In genomic region chr9:44721154-44721876, GRCm38 (mm10) we compare ENCODE assay signal across 8 mouse cellular contexts. TPM values are rescaled to one million over a fixed set of nuclear protein-coding genes. Genes with fewer than 3 reads are reported as not detected.
DNase-seq lines count a peak whose midpoint lies in the region; ATAC-seq lines count a peak whose summit lies in the region.

No protein-coding gene starts in this region.

- H3K9me3 ChIP-seq in embryonic facial prominence, embryonic 12.5 days, result no peaks in the 10 kb centered on the region
- H3K9me3 ChIP-seq in limb, embryonic 13.5 days, result no peaks in the 10 kb centered on the region
- H3K9me3 ChIP-seq in midbrain, embryonic 14.5 days (ENCODE audit: control insufficient read depth, low read length), result no peaks in the 10 kb centered on the region

- peak overlapping the region; percentile 55 for H3K27ac ChIP-seq in embryonic facial prominence, embryonic 12.5 days
- peak overlapping the region; percentile 78 for H3K27ac ChIP-seq in limb, embryonic 13.5 days
- peak overlapping the region; percentile 86 for H3K27ac ChIP-seq in midbrain, embryonic 14.5 days (replicated peaks; ENCODE audit: low read depth, low read length)

- peak; percentile 65 for DNase-seq in A20 (ENCODE audit: low read depth, low spot score)
- DNase-seq in adrenal gland, postnatal 14 days, result peak; percentile 95
- DNase-seq in heart, adult 8-10 months (ENCODE audit: low spot score), result peak; percentile 89
- DNase-seq in kidney, adult 8-10 months, result peak; percentile 90 to 93
- DNase-seq in midbrain, embryonic 14.5 days, result peak; percentile 89
- peak; percentile 36 for DNase-seq in splenic B cell, adult 2 months (ENCODE audit: low read depth, low spot score)

- peaks cover 31% of the 10 kb centered on the region for H3K4me1 ChIP-seq in embryonic facial prominence, embryonic 12.5 days
- peaks cover 34% of the 10 kb centered on the region for H3K4me1 ChIP-seq in limb, embryonic 13.5 days
- H3K4me1 ChIP-seq in midbrain, embryonic 14.5 days (ENCODE audit: control insufficient read depth, insufficient read depth, low read length), result peaks cover 52% of the 10 kb centered on the region

- peak overlapping the region; percentile 65 for H3K4me2 ChIP-seq in embryonic facial prominence, embryonic 12.5 days (replicated peaks)
- H3K4me2 ChIP-seq in limb, embryonic 13.5 days (replicated peaks), result peak overlapping the region; percentile 87
- H3K4me2 ChIP-seq in midbrain, embryonic 14.5 days (ENCODE audit: low read length), result peak overlapping the region; percentile 62

- WGBS in embryonic facial prominence, embryonic 12.5 days, result 1% methylated on average over 40 of the region's 40 CpGs
- WGBS in limb, embryonic 13.5 days, result 1% methylated on average over 40 of the region's 40 CpGs
- 1% methylated on average over 40 of the region's 40 CpGs for whole genome bisulfite sequencing in midbrain, embryonic 14.5 days

- no peaks in the 10 kb centered on the region for H3K27me3 ChIP-seq in embryonic facial prominence, embryonic 12.5 days
- no peaks in the 10 kb centered on the region for H3K27me3 ChIP-seq in limb, embryonic 13.5 days
- H3K27me3 ChIP-seq in midbrain, embryonic 14.5 days (ENCODE audit: control insufficient read depth, insufficient read depth, low read length), result no peaks in the 10 kb centered on the region
- H3K27me3 ChIP-seq in splenic B cell, adult 2 months (ENCODE audit: control insufficient read depth, insufficient read depth, low read length, poor library complexity, severe bottlenecking), result no peaks in the 10 kb centered on the region

- H3K4me3 ChIP-seq in embryonic facial prominence, embryonic 12.5 days, result peak overlapping the region; percentile 57
- peak overlapping the region; percentile 69 for H3K4me3 ChIP-seq in limb, embryonic 13.5 days
- peak overlapping the region; percentile 67 for H3K4me3 ChIP-seq in midbrain, embryonic 14.5 days (replicated peaks; ENCODE audit: low read depth, low read length)

- H3K36me3 ChIP-seq in embryonic facial prominence, embryonic 12.5 days, result peaks cover 18% of the 10 kb centered on the region
- peaks cover 52% of the 10 kb centered on the region for H3K36me3 ChIP-seq in limb, embryonic 13.5 days
- H3K36me3 ChIP-seq in midbrain, embryonic 14.5 days (ENCODE audit: control insufficient read depth, insufficient read depth, low read length), result peaks cover 21% of the 10 kb centered on the region
- no peaks in the 10 kb centered on the region for H3K36me3 ChIP-seq in splenic B cell, adult 2 months (ENCODE audit: control insufficient read depth, insufficient read depth, low read length, poor library complexity, severe bottlenecking)

- peak; percentile 82; the same call in 1 of the 2 replicates for ATAC-seq in embryonic facial prominence, embryonic 12.5 days (ENCODE audit: insufficient number of reproducible peaks, insufficient read depth, low FRiP score, low TSS enrichment)
- peak; percentile 87 for ATAC-seq in limb, embryonic 13.5 days (ENCODE audit: low FRiP score, low read depth)
- peak; percentile 86 for ATAC-seq in midbrain, embryonic 14.5 days (ENCODE audit: low FRiP score, low TSS enrichment)

- peak overlapping the region; percentile 69 for H3K9ac ChIP-seq in embryonic facial prominence, embryonic 12.5 days
- H3K9ac ChIP-seq in limb, embryonic 13.5 days, result peak overlapping the region; percentile 81
- H3K9ac ChIP-seq in midbrain, embryonic 14.5 days (replicated peaks; ENCODE audit: low read length), result peak overlapping the region; percentile 95

RNA-seq across cellular contexts. Expression of gene Phldb1, which starts 13.7 kb away (rescaled TPM):
- 45.1 and 60.5 TPM in 2 replicates for total RNA-seq in adrenal gland, postnatal 14 days (2021)
- polyA plus RNA-seq in embryonic facial prominence, embryonic 12.5 days (2016; fragmentation: Nextera tagmentation; extraction: Ambion mirVana), result 57.1 and 60.7 TPM in 2 replicates
- 100 to 1,000 TPM; 108 to 146 (median 128) TPM for total RNA-seq in heart, adult 8-10 months (2022)
- 45.3 and 46.1 TPM in 2 replicates for polyA plus RNA-seq in limb, embryonic 13.5 days (2015; fragmentation: Nextera tagmentation; extraction: Ambion mirVana)
- 46.7 and 51.1 TPM in 2 replicates for polyA plus RNA-seq in midbrain, embryonic 14.5 days (2014; fragmentation: Nextera tagmentation; extraction: Ambion mirVana)

RNA-seq across cellular contexts. Expression of gene Arcn1, which starts 46.3 kb away (rescaled TPM):
- total RNA-seq in adrenal gland, postnatal 14 days (2021), result 160 and 166 TPM in 2 replicates
- 193 and 197 TPM in 2 replicates for polyA plus RNA-seq in embryonic facial prominence, embryonic 12.5 days (2016; fragmentation: Nextera tagmentation; extraction: Ambion mirVana)
- 10 to 100 TPM; 79.7 to 89.3 (median 80.9) TPM for total RNA-seq in heart, adult 8-10 months (2022)
- 207 and 225 TPM in 2 replicates for polyA plus RNA-seq in limb, embryonic 13.5 days (2015; fragmentation: Nextera tagmentation; extraction: Ambion mirVana)
- 99.8 and 160 TPM in 2 replicates for polyA plus RNA-seq in midbrain, embryonic 14.5 days (2014; fragmentation: Nextera tagmentation; extraction: Ambion mirVana)

RNA-seq across cellular contexts. Expression of gene Ift46, which starts 46.4 kb away (rescaled TPM):
- 72.1 and 82.3 TPM in 2 replicates for total RNA-seq in adrenal gland, postnatal 14 days (2021)
- 151 and 153 TPM in 2 replicates for polyA plus RNA-seq in embryonic facial prominence, embryonic 12.5 days (2016; fragmentation: Nextera tagmentation; extraction: Ambion mirVana)
- total RNA-seq in heart, adult 8-10 months (2022), result 10 to 100 TPM; 19.1 to 35.6 (median 22.8) TPM
- 146 and 152 TPM in 2 replicates for polyA plus RNA-seq in limb, embryonic 13.5 days (2015; fragmentation: Nextera tagmentation; extraction: Ambion mirVana)
- polyA plus RNA-seq in midbrain, embryonic 14.5 days (2014; fragmentation: Nextera tagmentation; extraction: Ambion mirVana), result 187 and 211 TPM in 2 replicates

RNA-seq across cellular contexts. Expression of gene Treh, which starts 48.3 kb away (rescaled TPM):
- total RNA-seq in adrenal gland, postnatal 14 days (2021), result not detected in 2 replicates
- polyA plus RNA-seq in embryonic facial prominence, embryonic 12.5 days (2016; fragmentation: Nextera tagmentation; extraction: Ambion mirVana), result not detected in 2 replicates
- not detected for total RNA-seq in heart, adult 8-10 months (2022)
- not detected in 2 replicates for polyA plus RNA-seq in limb, embryonic 13.5 days (2015; fragmentation: Nextera tagmentation; extraction: Ambion mirVana)
- not detected in 2 replicates for polyA plus RNA-seq in midbrain, embryonic 14.5 days (2014; fragmentation: Nextera tagmentation; extraction: Ambion mirVana)

Comparison
In these comparisons a context has a peak if more than half of its experiments do, and no peak if none do; other contexts are left out.
1. Peak in every context shown above with its lines: DNase-seq, ATAC-seq, H3K4me3 ChIP-seq and H3K27ac ChIP-seq.
2. DNase-seq: peak in every context shown above with its lines; median percentile 95 in adrenal gland, postnatal 14 days; 92 in kidney, adult 8-10 months; 89 in heart, adult 8-10 months; 89 in midbrain, embryonic 14.5 days; 65 in A20; 36 in splenic B cell, adult 2 months.